In the genomic region with DNA sequence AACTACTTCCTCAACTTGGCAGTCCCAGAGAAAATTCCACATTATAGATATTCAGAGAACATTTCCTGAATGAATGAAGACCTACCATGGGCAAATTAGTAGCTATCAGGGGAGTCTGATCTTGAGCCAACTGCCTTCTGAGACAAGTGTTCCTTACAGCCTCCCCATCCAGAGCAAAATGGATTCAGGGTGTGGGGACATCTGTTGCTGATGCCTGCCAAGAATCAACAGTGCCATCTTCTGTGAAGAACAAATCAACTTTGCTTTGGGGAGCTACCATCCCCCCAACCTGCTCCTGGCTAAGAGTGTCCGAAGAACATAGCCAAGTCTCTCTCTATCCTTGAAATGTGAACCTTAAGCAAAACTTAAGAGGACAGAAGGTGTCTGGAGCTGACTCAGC, we compare ENCODE assay signal across 15 mouse cellular contexts.
"Had no signal": no experiment of that assay in that cellular context is flagged by ENCODE, and none has a peak within 500 bp of the region (broad histone marks: within the 10 kb centered on the region; RNA-seq: fewer than 3 reads in every experiment).

No protein-coding gene starts in this region.

- H3K36me3 ChIP-seq: limb, embryonic 12.5 days; liver, embryonic 13.5 days; lung, embryonic 15.5 days; midbrain, embryonic 12.5 days had no signal

- H3K9me3 ChIP-seq: limb, embryonic 12.5 days; liver, embryonic 13.5 days; lung, embryonic 15.5 days; midbrain, embryonic 12.5 days had no signal

- H3K4me3 ChIP-seq: limb, embryonic 12.5 days; liver, embryonic 13.5 days; lung, embryonic 15.5 days; megakaryocyte, embryonic 14.5 days; midbrain, embryonic 12.5 days had no signal

- H3K27ac ChIP-seq: limb, embryonic 12.5 days; liver, embryonic 13.5 days; lung, embryonic 15.5 days; macrophage; midbrain, embryonic 12.5 days; stomach, postnatal 0 days had no signal

- ATAC-seq: liver, postnatal 0 days; midbrain, embryonic 16.5 days had no signal

- H3K4me1 ChIP-seq: liver, embryonic 13.5 days; lung, embryonic 15.5 days; megakaryocyte, embryonic 14.5 days; midbrain, embryonic 12.5 days had no signal

- H3K4me2 ChIP-seq: limb, embryonic 12.5 days; liver, embryonic 13.5 days; lung, embryonic 15.5 days; midbrain, embryonic 12.5 days had no signal

- DNase-seq: kidney, adult 8-10 months; kidney, postnatal 25 days; liver; liver, embryonic 13.5 days; liver, postnatal 0 days; lung, postnatal 14 days; right cerebral cortex, postnatal 25 days; thymus, postnatal 4 days had no signal

- H3K27me3 ChIP-seq: limb, embryonic 12.5 days; liver, embryonic 13.5 days; lung, embryonic 15.5 days; megakaryocyte, embryonic 14.5 days; midbrain, embryonic 12.5 days had no signal

- H3K9ac ChIP-seq: limb, embryonic 12.5 days; liver, embryonic 13.5 days; liver, postnatal 0 days; lung, embryonic 15.5 days; midbrain, embryonic 12.5 days had no signal
